Mouse (Mus musculus): ENCODE data around the gene Eif4e. TPM values are rescaled to one million over a fixed set of nuclear protein-coding genes. Genes with fewer than 3 reads are reported as not detected.

The Eif4e gene
- polyA plus RNA-seq, 1 experiment from 2014 or later: 397 TPM

- 81% methylated on average over 8 of the region's 8 CpGs for WGBS
- Histone ChIP-seq H3K36me3 (ENCODE audit: control insufficient read depth, insufficient read depth) (no peaks in the 10 kb centered on the region), H3K4me1 (replicated peaks; ENCODE audit: control insufficient read depth, insufficient read depth, low read length) (no peaks in the 10 kb centered on the region), H3K27me3 (replicated peaks; ENCODE audit: control insufficient read depth, insufficient read depth, low read length) (no peaks in the 10 kb centered on the region), H3K4me2 (ENCODE audit: low read length) (no peak overlapping the region), H3K9ac (replicated peaks; ENCODE audit: low read depth, low read length) (no peak overlapping the region), H3K4me3 (replicated peaks; ENCODE audit: low read length) (no peak overlapping the region), H3K27ac (ENCODE audit: low read length) (no peak overlapping the region), H3K9me3 (ENCODE audit: control insufficient read depth, low read length) (no peaks in the 10 kb centered on the region)
- ATAC-seq: no peak
Observed at GRCm38 (mm10) chr3:138593131-138593530, 67.2 kb downstream of the Eif4e start.

GRCm38 (mm10) chr3:138593911-138594310 lies 67.9 kb downstream of the Eif4e start:
- Histone ChIP-seq H3K4me1 (replicated peaks; ENCODE audit: control insufficient read depth, insufficient read depth, low read length) (no peaks in the 10 kb centered on the region), H3K36me3 (ENCODE audit: control insufficient read depth, insufficient read depth) (no peaks in the 10 kb centered on the region), H3K9ac (replicated peaks; ENCODE audit: low read depth, low read length) (no peak overlapping the region), H3K27me3 (replicated peaks; ENCODE audit: control insufficient read depth, insufficient read depth, low read length) (no peaks in the 10 kb centered on the region), H3K4me3 (replicated peaks; ENCODE audit: low read length) (no peak overlapping the region), H3K4me2 (ENCODE audit: low read length) (no peak overlapping the region), H3K27ac (ENCODE audit: low read length) (no peak overlapping the region), H3K9me3 (ENCODE audit: control insufficient read depth, low read length) (no peaks in the 10 kb centered on the region)
- WGBS: 77% methylated on average over 7 of the region's 7 CpGs
- no peak for ATAC-seq

GRCm38 (mm10) chr3:138601076-138601475 lies 75.1 kb downstream of the Eif4e start:
- Histone ChIP-seq H3K9me3 (ENCODE audit: control insufficient read depth, low read length) (no peaks in the 10 kb centered on the region), H3K27ac (ENCODE audit: low read length) (no peak overlapping the region), H3K4me3 (replicated peaks; ENCODE audit: low read length) (no peak overlapping the region), H3K27me3 (replicated peaks; ENCODE audit: control insufficient read depth, insufficient read depth, low read length) (no peaks in the 10 kb centered on the region), H3K4me2 (ENCODE audit: low read length) (no peak overlapping the region), H3K9ac (replicated peaks; ENCODE audit: low read depth, low read length) (no peak overlapping the region), H3K36me3 (ENCODE audit: control insufficient read depth, insufficient read depth) (no peaks in the 10 kb centered on the region), H3K4me1 (replicated peaks; ENCODE audit: control insufficient read depth, insufficient read depth, low read length) (no peaks in the 10 kb centered on the region)
- ATAC-seq: no peak
- WGBS: 96% methylated on average over 4 of the region's 4 CpGs

- Histone ChIP-seq H3K27me3 (replicated peaks; ENCODE audit: control insufficient read depth, insufficient read depth, low read length) (no peaks in the 10 kb centered on the region), H3K4me2 (ENCODE audit: low read length) (no peak overlapping the region), H3K4me1 (replicated peaks; ENCODE audit: control insufficient read depth, insufficient read depth, low read length) (0 out of 2 replicates have a peak, but pooled peaks cover 2% of the 10 kb centered on the region), H3K36me3 (ENCODE audit: control insufficient read depth, insufficient read depth) (no peaks in the 10 kb centered on the region), H3K9ac (replicated peaks; ENCODE audit: low read depth, low read length) (no peak overlapping the region), H3K27ac (ENCODE audit: low read length) (no peak overlapping the region), H3K9me3 (ENCODE audit: control insufficient read depth, low read length) (no peaks in the 10 kb centered on the region), H3K4me3 (replicated peaks; ENCODE audit: low read length) (no peak overlapping the region)
- WGBS: 77% methylated on average over 8 of the region's 8 CpGs
- ATAC-seq: no peak
Observed at GRCm38 (mm10) chr3:138605132-138605531, 79.2 kb downstream of the Eif4e start.

- H3K9ac ChIP-seq (replicated peaks; ENCODE audit: low read depth, low read length): no peak overlapping the region
Observed at GRCm38 (mm10) chr3:138608665-138609064, 82.7 kb downstream of the Eif4e start.

More at GRCm38 (mm10) chr3:138608665-138609064, 82.7 kb downstream of the Eif4e start:
- 75% methylated on average over 5 of the region's 5 CpGs for WGBS
- no peak for ATAC-seq
- H3K4me2 ChIP-seq (ENCODE audit: low read length): no peak overlapping the region
- 0 out of 2 replicates have a peak, but pooled peaks cover 2% of the 10 kb centered on the region for H3K4me1 ChIP-seq (replicated peaks; ENCODE audit: control insufficient read depth, insufficient read depth, low read length)
- no peaks in the 10 kb centered on the region for H3K27me3 ChIP-seq (replicated peaks; ENCODE audit: control insufficient read depth, insufficient read depth, low read length)
- no peak overlapping the region for H3K4me3 ChIP-seq (replicated peaks; ENCODE audit: low read length)
- H3K9me3 ChIP-seq (ENCODE audit: control insufficient read depth, low read length): no peaks in the 10 kb centered on the region
- H3K27ac ChIP-seq (ENCODE audit: low read length): no peak overlapping the region
- H3K36me3 ChIP-seq (ENCODE audit: control insufficient read depth, insufficient read depth): no peaks in the 10 kb centered on the region

MicroRNAs encoded within 50 kb of the gene (microRNA counts, 519-probe panel; counts per million panel counts)
- microRNA mmu-miR-1956: 1,930 counts per million, percentile 25 among the panel's probes with 10 or more counts

Small RNAs within 50 kb of the gene (microRNA-seq; reads per million reads assigned to microRNA genes)
- not detected for gene Mir1956

Other genes with a start within 250 kb of the Eif4e start
- gene Adh6a, start 212.9 kb upstream of the Eif4e start, polyA plus RNA-seq (2015; fragmentation: Nextera tagmentation; extraction: Ambion mirVana): not detected in 2 replicates
- gene Adh6b, start 184.4 kb upstream of the Eif4e start, polyA plus RNA-seq (2015; fragmentation: Nextera tagmentation; extraction: Ambion mirVana): not detected in 2 replicates
- gene Adh4, start 110.7 kb upstream of the Eif4e start, polyA plus RNA-seq (2015; fragmentation: Nextera tagmentation; extraction: Ambion mirVana): not detected in 2 replicates
- 260 and 293 TPM in 2 replicates for gene Adh5, start 83.1 kb upstream of the Eif4e start, polyA plus RNA-seq (2015; fragmentation: Nextera tagmentation; extraction: Ambion mirVana)
- 48.0 and 52.3 TPM in 2 replicates for gene Metap1, start 36.7 kb upstream of the Eif4e start, polyA plus RNA-seq (2015; fragmentation: Nextera tagmentation; extraction: Ambion mirVana)
- gene Tspan5, start 216.0 kb downstream of the Eif4e start, polyA plus RNA-seq (2015; fragmentation: Nextera tagmentation; extraction: Ambion mirVana): 98.7 and 113 TPM in 2 replicates

All from forebrain, embryonic 16.5 days (tissue).